Mouse (Mus musculus): ENCODE results near the gene Teddm2.
"Not testable (repeated sequence)": the region's sequence is repeated elsewhere in the genome, so short reads cannot be mapped to it uniquely, and the experiment has no call there.

Gene Teddm2

GRCm38 (mm10) chr1:153903006-153903405 lies 3.0 kb upstream of the Teddm2 start:
- no peak for DNase-seq

GRCm38 (mm10) chr1:153900860-153901730 lies 1.1 kb upstream of the Teddm2 start:
- peak; percentile 25 to 33 for DNase-seq

DNA sequence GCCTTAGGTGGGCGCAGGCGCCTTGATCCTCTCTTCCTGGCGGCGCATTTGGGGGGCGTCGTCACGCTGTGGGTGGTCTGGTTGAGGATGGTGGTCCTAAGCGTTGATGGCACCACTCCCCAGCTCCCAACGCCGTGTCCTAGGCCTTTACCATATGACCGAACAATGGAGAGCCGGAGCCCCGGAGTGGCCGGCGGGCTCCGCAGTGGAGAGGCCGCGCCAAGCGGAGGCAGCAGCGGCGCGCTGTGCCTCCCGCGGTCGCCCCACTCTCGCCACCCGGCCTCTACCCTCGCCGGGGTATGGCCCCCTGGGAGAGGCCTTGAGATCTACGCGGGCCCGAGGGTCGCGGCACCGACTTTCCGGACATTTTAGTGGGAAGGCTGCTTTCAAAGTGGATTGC lies 353 bp upstream of the Teddm2 start:
- peak in 1 of 2 experiments; percentile 63 for DNase-seq

GRCm38 (mm10) chr1:153898989-153899730 lies 868 bp downstream of the Teddm2 start:
- DNase-seq, result peak; percentile 36 to 38

DNA sequence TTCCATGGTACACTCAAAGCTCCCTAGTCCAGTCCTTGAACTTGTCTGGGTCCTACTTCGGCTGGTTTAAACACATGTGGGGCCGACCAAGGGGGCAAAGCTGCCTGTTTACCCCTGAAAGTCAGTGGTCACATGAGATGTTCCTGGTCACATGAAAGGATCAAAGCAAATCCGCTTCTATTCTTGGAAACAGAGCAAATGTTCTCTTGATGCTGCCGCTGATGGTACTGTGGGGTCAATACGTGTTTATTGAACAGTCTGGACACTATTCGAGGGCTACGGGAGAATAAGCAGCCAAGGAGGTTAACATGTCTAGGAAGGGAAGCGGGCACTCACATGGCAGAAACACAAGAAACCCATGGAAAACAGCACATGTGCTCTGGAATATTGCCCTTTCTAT lies 2.8 kb downstream of the Teddm2 start:
- no peak for DNase-seq

DNA sequence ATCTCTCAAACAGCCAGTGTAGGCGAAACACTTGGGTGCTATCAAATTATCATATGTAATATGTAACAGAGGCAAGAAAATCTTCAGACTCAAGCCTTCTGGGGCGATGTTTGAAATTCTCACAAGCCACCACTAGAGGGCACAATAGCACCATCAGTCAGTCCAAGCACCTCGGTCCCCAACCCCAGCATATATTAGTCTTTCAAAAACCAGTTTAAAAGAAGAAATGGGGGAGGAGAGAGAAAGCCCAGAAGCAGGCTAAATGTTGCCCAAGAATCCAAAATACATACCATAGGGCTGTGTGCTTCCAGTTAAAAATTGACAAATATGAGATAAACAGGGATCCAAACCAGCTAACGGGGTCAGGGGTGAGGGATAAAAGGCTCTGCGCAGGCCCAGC lies 5.0 kb downstream of the Teddm2 start:
- peak; percentile 76 to 83 for DNase-seq

GRCm38 (mm10) chr1:153894201-153894893 lies 5.7 kb downstream of the Teddm2 start:
- no peak for DNase-seq

- no peak for DNase-seq
Observed at GRCm38 (mm10) chr1:153893746-153894145, 6.3 kb downstream of the Teddm2 start.

GRCm38 (mm10) chr1:153891442-153891841 lies 8.6 kb downstream of the Teddm2 start, which contains the start of gene Teddm1a:
Teddm1a (plus strand) TSS chr1:153891742.
- no peak for DNase-seq

DNA sequence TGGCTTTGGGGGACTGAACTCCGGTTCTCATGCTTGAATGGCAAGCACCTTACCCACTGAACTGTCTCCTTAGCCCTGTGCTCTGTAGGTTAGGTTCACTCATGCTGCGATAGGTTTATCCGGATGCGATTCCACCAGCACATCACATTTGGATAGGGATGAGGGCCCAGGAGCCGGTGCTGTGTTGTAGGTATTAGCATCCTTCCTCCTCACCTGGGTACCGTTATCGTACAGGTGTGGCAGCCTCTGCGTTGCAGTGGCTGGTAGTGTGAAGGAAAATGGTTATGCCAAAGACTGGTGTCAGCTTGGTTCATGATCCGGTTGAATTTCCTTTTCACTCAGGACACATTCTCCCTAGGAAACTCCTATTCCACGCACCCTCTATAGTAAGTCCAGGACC lies 9.9 kb downstream of the Teddm2 start:
- no peak for DNase-seq

GRCm38 (mm10) chr1:153886024-153886633 lies 13.9 kb downstream of the Teddm2 start:
- no peak for DNase-seq

GRCm38 (mm10) chr1:153880391-153880790 lies 19.6 kb downstream of the Teddm2 start:
- not testable (repeated sequence) for DNase-seq

- no peak for DNase-seq
Observed at GRCm38 (mm10) chr1:153874045-153874444, 26.0 kb downstream of the Teddm2 start, which contains the start of gene Teddm1b. Teddm1b (plus strand) TSS chr1:153874345.

- no peak for DNase-seq
Observed at GRCm38 (mm10) chr1:153855946-153856345, 44.1 kb downstream of the Teddm2 start.

DNA sequence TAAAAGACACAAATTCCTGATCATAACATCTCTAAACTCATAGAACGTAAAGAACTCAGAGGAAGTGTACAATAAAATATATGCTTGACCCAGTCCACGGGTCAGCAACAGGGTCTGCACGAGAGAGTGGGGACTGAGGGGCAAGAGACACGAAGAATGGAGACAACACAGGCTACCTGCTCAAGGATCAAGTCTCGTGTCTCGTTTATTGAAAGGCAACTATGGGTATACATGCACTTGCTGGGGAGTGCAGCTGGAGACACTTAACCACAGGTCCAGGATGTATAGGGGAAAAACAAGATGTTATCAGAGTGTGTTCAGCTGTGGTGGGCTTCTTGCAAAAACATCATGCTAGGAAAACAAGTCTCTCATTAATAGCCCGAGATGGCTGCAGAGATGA lies 47.3 kb downstream of the Teddm2 start:
- DNase-seq, result not testable (repeated sequence)

GRCm38 (mm10) chr1:153846867-153847266 lies 53.2 kb downstream of the Teddm2 start:
- no peak for DNase-seq

- no peak for DNase-seq
Observed at GRCm38 (mm10) chr1:153846420-153846819, 53.6 kb downstream of the Teddm2 start.

DNA sequence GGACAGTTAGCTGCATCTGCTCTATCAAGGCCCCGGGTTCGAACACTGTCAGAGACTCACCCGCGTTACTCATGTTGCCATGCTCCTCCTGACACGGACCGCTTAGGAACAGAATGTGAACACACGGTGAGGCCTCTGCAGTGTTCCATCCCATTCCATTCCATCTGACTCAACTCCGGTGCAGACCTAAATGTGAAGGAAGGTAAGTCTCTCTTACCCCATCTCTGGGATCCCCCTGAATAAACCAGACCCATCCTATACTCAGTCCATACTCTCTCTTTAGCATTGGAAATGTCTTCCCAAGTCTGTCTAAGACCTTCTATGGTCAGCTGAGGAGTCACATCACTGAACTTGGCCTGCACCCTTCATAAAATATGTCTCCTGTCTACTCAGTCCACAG lies 56.0 kb downstream of the Teddm2 start, which contains the start of gene Rgsl1:
Rgsl1 (minus strand) TSS at position 101 of the 400 bp plus-strand sequence.
- DNase-seq, result no peak

DNA sequence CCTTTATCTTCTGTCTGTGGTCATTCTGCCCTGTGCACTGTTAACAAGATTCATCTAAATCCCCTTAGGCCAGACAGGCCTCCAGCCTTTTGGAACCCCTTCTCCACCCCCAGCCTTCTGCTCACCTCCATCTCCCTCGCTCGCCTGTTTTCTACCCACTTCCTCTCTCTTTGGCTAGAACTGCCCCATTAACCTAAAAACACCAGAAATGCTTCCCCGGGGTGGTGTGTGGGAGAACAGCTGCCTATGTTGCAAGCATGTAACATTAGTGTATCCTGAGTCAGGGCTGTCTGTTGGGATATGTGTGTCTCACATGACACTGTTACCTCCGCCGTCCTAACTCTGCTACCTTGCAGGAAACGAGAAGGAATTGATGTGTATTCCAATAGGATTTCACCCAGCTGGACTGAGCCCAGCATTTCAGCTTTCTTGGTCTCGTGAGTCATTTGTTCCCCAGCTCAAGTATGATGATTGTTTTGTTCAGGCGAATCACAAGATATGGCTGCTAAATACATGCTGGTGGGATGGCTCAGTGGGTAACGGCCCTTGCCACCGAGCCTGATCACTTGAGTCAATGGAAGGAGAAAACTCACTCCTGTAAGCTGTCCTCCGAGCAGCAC lies 57.8 kb downstream of the Teddm2 start:
- no peak for DNase-seq

GRCm38 (mm10) chr1:153836036-153836435 lies 64.0 kb downstream of the Teddm2 start:
- no peak for DNase-seq

- no peak for DNase-seq
Observed at GRCm38 (mm10) chr1:153830746-153831145, 69.3 kb downstream of the Teddm2 start.

DNA sequence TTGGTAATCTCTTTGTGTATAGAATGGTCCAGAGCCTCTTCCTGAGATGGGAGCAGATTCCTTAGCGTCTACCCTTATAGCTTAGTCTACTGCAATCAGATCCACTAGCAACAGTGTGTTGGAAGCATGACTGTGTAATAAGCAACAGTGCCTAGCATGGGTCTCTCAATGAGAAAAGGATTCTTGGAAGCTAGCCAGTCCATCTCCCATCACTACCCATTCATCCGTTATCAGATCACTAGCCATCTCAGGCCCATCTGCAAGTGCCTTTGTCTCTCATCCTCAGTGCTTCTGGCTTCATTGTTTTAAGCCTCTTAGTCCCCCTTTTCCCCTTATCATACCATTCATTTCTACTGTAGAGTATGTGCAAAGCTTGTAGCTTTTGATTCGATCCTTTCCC lies 79.8 kb downstream of the Teddm2 start:
- DNase-seq, result no peak
